Mouse (Mus musculus) common myeloid progenitor, adult 5-6 weeks (primary cell): ENCODE data around the gene Hrc. TPM values are rescaled to one million over a fixed set of nuclear protein-coding genes. Genes with fewer than 3 reads are reported as not detected.
"Not testable (repeated sequence)": the region's sequence is repeated elsewhere in the genome, so short reads cannot be mapped to it uniquely, and the experiment has no call there.

Experiments
- ATAC-seq: replicated peaks from 2 replicates; pipeline ENCODE4 v1.8.0; 2016; ENCODE audit warnings: low read depth, mild to moderate bottlenecking, moderate TSS enrichment, inconsistent platforms; ENCODE audit not compliant: poor library complexity, severe bottlenecking
- total RNA-seq: library from RNA; stranded (forward); fragments of 200-1000, 187-1606 nt; gene quantifications from 2 replicates; pipeline ENCODE4 v1.2.3, GENCODE M21; 2017

Hrc gene
- total RNA-seq, 1 experiment from 2014 or later = 0.41 TPM

- ATAC-seq = peak; percentile 62
Observed at GRCm38 (mm10) chr7:45332685-45333425, 2.2 kb upstream of the Hrc start.

GRCm38 (mm10) chr7:45333431-45333982 lies 1.6 kb upstream of the Hrc start, which contains the start of gene Trpm4:
TSS of gene Trpm4 (minus strand) at chr7:45333780.
- ATAC-seq = peak; percentile 69

DNA sequence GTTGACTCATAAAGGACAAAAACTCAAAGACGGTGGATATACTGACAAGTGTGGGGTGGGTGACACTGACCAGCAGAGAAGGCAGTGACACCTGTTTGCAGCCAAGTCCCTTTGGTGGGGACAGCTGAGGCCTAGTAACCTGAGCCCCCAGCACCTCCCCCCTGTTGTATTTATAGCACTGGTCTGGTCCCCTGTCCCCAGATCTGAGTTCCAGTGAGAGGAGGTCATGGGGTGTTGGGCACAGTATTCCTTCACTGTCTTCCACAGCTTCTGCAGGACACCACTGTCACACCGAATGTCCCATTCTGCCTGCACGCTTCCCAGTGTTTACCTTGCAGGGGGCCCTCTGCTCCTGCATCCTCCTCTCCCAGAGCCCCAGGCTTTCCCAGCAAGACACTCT lies 485 bp upstream of the Hrc start:
- no peak for ATAC-seq

DNA sequence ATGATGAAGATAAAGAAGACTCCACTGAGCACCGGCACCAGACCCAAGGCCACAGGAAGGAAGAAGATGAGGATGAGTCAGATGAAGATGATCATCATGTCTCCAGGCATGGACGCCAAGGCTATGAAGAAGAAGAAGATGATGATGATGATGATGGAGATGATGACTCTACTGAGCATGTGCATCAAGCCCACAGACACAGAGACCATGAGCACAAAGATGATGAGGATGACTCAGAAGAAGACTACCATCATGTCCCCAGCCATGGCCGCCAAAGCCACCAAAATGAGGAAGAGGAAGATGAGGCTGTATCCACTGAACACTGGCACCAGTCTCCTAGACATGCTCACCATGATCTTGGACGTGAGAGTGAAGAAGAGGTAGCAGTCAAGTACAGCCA lies 1.2 kb downstream of the Hrc start:
- ATAC-seq = no peak

DNA sequence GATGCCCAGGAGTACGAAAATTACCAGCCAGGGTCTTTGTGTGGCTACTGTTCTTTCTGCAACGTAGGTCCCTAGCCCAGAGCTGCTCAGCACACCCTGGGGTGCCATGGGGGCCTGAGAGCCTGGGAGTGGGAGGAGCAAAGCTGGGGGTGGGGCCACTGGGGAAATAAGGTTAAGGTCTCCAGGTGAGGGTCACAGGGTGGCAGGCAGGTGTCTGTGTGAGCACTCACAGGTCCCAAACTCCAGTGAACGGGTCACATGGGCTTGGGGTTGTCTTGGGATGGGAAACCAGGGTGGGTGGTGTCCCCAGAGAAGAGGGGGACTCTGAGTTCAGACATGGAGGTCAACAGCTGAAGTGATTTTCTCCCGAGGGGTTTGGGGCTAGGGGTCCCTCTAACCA lies 2.4 kb downstream of the Hrc start:
- ATAC-seq = no peak

DNA sequence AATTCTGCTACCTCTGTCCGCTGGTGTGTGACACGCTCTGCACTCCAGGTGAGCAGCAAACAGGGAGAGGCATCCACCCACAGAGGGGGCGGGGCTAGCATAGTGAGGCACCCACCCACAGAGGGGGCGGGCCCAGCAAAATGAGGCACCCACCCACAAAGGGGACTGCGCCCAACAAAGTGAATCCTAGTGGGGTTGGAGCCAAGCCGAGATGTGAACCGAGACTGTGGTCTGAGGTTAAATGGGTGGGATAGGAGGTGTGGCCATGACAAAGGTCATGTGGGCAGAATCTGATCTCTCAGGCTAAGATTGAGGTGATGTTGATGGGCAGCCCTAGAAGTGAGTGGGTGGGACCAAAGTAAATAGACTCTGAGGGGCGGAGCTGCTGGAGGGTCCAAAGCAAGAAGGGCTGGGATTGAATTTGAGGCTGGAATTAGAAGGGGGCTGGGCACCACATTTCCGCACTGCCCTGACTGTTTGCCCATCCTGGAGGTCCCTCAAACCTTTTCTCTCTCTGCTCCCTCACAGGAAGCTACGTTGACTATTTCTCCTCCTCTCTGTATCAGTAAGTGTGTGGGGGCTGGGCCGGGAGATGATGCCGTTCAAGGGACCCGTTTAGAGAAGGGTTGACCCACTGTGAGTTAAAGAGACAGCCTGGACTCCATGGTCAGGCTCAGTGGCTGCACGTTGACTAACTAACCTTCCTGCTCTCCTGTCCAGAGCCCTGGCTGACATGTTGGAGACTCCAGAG lies 3.2 kb downstream of the Hrc start:
- peak; percentile 6; the same call in 1 of the 2 replicates for ATAC-seq

DNA sequence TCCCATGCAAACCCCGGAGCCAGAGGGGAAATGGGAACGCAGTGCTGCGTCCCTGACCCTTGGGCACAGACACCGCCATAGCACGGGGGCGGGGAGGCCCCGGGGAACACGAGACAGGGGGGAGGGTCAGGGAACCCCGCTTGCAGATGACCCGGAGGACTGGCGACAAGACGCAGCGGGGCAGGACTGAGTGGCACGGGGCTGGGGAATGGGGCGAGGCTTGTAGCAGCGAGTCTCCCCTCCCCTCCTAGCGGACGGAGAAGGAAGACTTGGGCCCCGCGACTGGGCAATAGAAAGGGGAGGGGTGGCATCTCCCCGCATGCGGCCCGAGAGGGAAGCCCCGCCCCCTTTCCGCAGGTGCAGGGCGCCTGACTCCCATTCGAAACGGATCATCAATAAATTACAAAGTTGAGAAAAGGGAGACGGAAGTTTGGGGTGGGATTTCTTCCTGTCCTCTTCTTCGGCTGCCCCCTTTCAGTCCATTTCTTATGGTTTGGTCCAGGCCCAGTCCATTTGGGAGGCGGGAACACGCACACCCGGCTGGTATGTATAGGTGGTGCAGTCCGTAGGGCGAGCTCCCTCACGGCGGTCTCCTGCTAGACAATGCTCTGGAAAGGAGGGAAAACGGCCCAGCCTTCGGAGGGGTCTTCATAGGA lies 4.4 kb downstream of the Hrc start:
- ATAC-seq = peak; percentile 62

DNA sequence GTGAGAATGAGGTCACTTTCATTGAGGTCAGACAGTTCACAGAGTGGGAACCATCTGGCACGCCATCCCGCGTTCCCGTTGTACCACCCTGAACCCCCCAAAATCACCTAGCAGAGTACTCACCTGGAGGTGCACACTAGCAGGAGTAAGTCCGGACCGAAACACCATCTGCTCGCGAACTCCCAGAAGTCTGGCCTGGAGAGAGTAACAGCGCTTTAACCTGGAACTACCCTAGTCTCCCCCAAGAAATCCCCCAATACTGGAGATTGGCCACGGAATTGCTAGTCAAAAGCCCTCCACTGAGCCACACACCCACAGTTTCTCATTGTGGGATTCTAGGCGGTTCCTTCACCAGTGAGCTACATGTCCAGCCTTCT lies 5.0 kb downstream of the Hrc start:
- no peak for ATAC-seq

DNA sequence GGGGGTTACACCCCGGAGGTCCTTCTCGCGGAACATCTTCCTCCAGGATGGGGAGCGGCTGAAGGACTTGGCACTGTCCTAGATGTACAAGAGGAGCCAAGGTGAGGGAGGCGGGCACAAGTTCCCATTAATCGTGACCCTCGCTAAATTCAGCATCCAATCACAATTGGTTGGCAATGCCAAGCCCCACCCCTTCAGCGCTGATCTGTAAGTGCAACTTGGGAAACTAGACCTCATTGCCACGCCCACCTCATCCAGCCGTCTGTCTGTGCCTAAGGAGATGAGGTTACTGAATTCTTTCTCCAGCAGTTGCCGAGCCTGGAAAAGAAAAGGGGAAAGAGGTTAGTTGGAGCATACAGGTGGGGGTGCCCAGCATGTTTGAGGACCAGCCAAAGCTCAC lies 5.6 kb downstream of the Hrc start:
- peak; percentile 31 for ATAC-seq

DNA sequence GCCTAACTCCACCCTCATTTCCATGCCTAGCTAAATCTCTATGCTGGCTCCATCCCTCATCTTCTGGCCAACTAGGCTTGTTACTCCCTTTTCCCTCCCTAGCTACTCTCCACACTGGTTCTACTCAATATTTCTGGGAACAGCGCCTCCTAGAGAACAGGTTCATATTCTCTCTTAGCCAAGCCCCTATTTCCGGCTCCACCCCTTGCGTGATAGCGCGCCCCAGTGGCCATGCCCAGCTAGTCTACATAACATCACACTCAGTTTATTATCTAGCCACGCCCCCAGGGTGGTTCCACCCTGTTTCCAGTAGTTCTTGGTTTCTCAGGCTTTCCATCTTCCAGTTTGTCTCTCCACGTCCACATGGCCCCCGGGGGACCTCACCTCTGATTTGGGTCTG lies 6.2 kb downstream of the Hrc start:
- ATAC-seq = peak; percentile 71

DNA sequence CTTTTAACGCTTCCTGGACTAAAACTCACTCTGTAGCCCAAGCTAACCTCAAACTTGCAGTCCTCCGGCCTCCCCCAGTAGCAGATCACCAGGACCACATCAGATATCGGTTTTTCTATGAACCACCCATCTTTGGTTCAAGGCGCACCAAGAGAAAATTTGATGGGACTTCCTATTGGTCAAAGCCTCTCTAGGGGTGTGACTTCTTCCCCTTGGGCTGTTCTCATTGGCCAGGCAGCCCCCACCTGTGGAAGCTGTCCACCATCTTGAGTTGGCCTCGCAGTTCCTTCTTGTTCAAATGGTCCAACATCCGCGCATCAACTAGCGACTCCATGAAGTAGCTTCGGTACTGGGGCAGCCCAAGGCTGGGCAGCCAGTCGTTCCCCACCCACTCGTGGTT lies 7.0 kb downstream of the Hrc start:
- ATAC-seq = no peak

DNA sequence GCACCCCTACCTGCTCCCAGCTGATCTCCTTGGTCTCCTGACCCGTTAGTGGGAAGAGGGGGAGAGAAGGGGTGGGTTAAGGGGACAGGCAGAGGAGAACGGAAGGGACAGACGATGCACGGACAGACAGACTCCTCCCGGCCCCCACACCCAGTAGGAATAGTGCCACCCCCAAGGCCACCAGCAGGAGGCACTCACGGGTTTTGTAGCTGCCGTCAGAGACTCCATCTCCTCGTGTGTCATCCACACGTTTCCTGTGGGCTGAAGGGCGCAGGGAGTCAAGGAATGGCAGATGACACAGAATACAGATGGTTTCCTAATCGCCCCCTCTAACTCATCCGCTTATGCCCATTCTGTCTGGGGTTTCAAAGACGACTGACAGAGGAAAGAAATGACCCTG lies 8.5 kb downstream of the Hrc start:
- ATAC-seq = no peak

DNA sequence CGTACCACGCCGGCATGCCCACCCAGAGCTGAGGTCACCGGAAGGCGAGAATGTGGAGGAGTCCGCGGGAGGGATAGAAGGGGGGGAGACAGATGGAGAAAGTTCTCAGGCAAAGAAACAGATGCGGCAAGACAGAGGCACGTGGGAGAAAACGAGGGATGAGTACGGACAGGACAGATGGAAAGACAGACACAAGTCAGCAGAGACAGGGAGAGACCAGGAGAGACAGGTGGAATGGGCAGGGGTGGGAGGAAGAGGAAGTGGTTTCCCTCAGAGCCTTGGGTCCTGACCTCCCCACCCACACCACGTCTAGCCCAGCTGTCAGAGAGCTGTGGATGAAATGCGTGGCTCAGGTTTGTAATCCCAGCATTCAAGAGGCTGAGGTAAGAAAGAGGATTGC lies 11.8 kb downstream of the Hrc start:
- ATAC-seq = no peak

DNA sequence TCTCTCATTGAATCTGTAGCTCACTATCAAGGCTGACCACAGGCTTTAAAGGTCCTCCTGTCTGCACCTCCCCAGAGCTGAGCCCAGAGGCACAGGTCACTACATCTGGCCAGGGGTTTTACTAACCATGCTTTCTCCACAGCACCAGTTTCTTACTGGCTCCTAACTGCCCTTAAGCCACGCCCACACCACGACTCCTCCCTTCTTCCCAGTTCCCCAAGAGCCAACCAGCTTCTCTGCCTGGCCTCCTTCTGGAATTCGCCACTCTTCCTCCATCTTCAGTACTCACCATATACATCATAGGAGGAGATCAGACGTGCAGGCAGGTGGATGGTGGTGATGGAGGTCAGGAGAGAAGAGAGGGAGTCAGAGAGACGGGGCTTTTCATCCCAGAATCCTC lies 18.0 kb downstream of the Hrc start:
- ATAC-seq = no peak

DNA sequence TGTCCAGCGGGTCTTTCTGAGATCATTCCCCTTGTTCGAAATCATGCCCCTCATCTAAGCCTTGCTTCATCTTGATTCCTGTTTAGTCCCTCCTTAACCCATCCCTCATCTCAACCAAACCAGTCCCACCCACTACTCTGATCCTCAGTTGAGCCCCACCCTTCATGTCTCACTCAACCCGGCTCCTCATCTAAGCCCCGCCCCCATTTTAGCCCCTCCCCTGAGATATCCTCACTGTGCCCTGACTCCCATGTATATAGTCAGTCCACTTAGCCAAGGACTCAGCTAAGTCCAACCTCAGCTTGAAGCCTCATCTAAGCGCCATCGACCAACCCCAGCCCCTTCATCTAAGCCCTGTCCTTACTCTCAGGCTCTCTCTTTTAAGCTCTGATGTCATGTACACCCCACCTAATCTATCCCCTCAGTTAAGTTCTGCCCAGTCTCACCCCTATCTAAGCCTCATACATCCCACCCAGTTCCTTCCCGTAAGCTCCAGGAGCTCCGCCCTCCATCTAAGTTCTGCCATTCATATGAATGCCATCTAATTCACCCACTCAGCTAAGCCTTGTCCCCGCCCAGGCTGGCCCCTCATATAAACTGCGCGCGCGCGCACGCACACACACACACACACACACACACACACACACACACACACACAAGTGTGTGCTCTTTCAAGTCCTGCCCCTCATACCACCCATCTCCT lies 20.4 kb downstream of the Hrc start:
- no peak for ATAC-seq

- ATAC-seq = no peak
Observed at GRCm38 (mm10) chr7:45356087-45356486, 21.0 kb downstream of the Hrc start.

DNA sequence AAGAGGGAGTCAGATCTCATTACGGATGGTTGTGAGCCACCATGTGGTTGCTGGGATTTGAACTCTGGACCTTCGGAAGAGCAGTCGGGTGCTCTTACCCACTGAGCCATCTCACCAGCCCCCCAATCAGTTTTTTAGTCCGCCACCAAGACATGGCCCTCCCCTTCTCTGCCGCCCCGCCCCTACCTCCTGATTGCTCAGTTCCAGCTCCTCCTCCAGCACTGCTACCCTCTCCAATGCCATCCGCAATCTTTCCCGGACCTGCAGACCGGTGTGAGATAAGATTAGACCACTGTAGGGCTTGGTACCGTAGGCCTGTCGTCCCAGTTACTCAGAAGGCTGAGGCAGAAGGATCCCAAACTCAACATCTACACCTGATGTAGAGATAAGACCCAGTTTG lies 24.0 kb downstream of the Hrc start:
- not testable (repeated sequence) for ATAC-seq

GRCm38 (mm10) chr7:45360404-45361125 lies 25.5 kb downstream of the Hrc start:
- no peak for ATAC-seq

GRCm38 (mm10) chr7:45361243-45361804 lies 26.2 kb downstream of the Hrc start:
- ATAC-seq = peak; percentile 81
